24 mouse cellular contexts compared by ENCODE assay signal in genomic region chr3:95726696-95727358, GRCm38 (mm10). TPM values are rescaled to one million over a fixed set of nuclear protein-coding genes. Genes with fewer than 3 reads are reported as not detected.
DNase-seq lines count a peak whose midpoint lies in the region; ATAC-seq and TF ChIP-seq lines count a peak whose summit lies in the region.
"Had no signal": no experiment of that assay in that cellular context is flagged by ENCODE, and none has a peak within 500 bp of the region (broad histone marks: within the 10 kb centered on the region; RNA-seq: fewer than 3 reads in every experiment).

No protein-coding gene starts in this region.

- DNase-seq in lung, postnatal 0 days (ENCODE audit: low spot score), result peak; percentile 34
- DNase-seq in lung, postnatal 4 days, result no peak
- peak; percentile 21 for DNase-seq in CD4-positive helper T cell, adult 2 months (ENCODE audit: low read depth, low spot score)
- peak; percentile 56 for DNase-seq in adipocyte (ENCODE audit: low spot score)
- no peak for DNase-seq in thymus, adult 2 months
- no peak for DNase-seq in cerebellum, adult 9-11 months
- DNase-seq: adrenal gland, postnatal 25 days; cerebellum, adult 9-10 months; gastrocnemius, postnatal 25 days; heart, adult 11 months; heart, postnatal 4 days; kidney, adult 8-10 months; kidney, postnatal 4 days; lung, postnatal 36 days; midbrain, embryonic 14.5 days had no signal

- no peaks in the 10 kb centered on the region for H3K36me3 ChIP-seq in lung, postnatal 0 days (ENCODE audit: insufficient read depth, low read length)
- no peaks in the 10 kb centered on the region for H3K36me3 ChIP-seq in thymus, adult 2 months (ENCODE audit: control insufficient read depth, insufficient read depth, low read length)
- no peaks in the 10 kb centered on the region for H3K36me3 ChIP-seq in neural tube, embryonic 15.5 days
- H3K36me3 ChIP-seq: heart, embryonic 10.5 days; hindbrain, embryonic 13.5 days; limb, embryonic 13.5 days; lung, embryonic 15.5 days had no signal

- H3K4me3 ChIP-seq in lung, postnatal 0 days (ENCODE audit: low read depth, low read length), result no peak overlapping the region
- H3K4me3 ChIP-seq in thymus, adult 2 months (ENCODE audit: control insufficient read depth, insufficient read depth, low read length), result no peak overlapping the region
- no peak overlapping the region for H3K4me3 ChIP-seq in neural tube, embryonic 15.5 days (replicated peaks)
- H3K4me3 ChIP-seq: heart, embryonic 10.5 days; hindbrain, embryonic 13.5 days; limb, embryonic 13.5 days; lung, embryonic 15.5 days had no signal

- no peak overlapping the region for H3K27ac ChIP-seq in lung, postnatal 0 days (ENCODE audit: low read length)
- H3K27ac ChIP-seq in thymus, adult 2 months (ENCODE audit: control insufficient read depth, insufficient read depth, low read length), result no peak overlapping the region
- H3K27ac ChIP-seq in neural tube, embryonic 15.5 days (replicated peaks), result no peak overlapping the region
- H3K27ac ChIP-seq: heart, embryonic 10.5 days; hindbrain, embryonic 13.5 days; kidney, postnatal 0 days; limb, embryonic 13.5 days; lung, embryonic 15.5 days had no signal

- H3K4me2 ChIP-seq in lung, postnatal 0 days (replicated peaks; ENCODE audit: low read depth, low read length), result no peak overlapping the region
- H3K4me2 ChIP-seq in neural tube, embryonic 15.5 days, result no peak overlapping the region
- H3K4me2 ChIP-seq: hindbrain, embryonic 13.5 days; limb, embryonic 13.5 days; liver, embryonic 11.5 days; lung, embryonic 15.5 days had no signal

- TF ChIP-seq CTCF in lung, postnatal 0 days (IDR thresholded peaks at IDR 0.05), result no peak
- no peak for TF ChIP-seq CTCF in thymus, adult 2 months (IDR thresholded peaks at IDR 0.05; ENCODE audit: borderline replicate concordance, control insufficient read depth, extremely low read depth, insufficient read depth, low read length, poor library complexity)

- TF ChIP-seq EP300 in lung, postnatal 0 days (IDR thresholded peaks at IDR 0.05), result no peak

- WGBS in lung, postnatal 0 days, result 28% methylated on average over 7 of the region's 7 CpGs
- WGBS in thymus, adult 2 months, result 63% methylated on average over 7 of the region's 7 CpGs
- 74% methylated on average over 7 of the region's 7 CpGs for WGBS in neural tube, embryonic 15.5 days

- H3K4me1 ChIP-seq in lung, postnatal 0 days (ENCODE audit: insufficient read depth, low read depth, low read length), result no peaks in the 10 kb centered on the region
- H3K4me1 ChIP-seq in thymus, adult 2 months (replicated peaks; ENCODE audit: control insufficient read depth, insufficient read depth, low read length), result peaks cover 8% of the 10 kb centered on the region
- H3K4me1 ChIP-seq in neural tube, embryonic 15.5 days, result no peaks in the 10 kb centered on the region
- H3K4me1 ChIP-seq: hindbrain, embryonic 13.5 days; limb, embryonic 13.5 days; lung, embryonic 15.5 days had no signal

- H3K27me3 ChIP-seq in lung, postnatal 0 days (replicated peaks; ENCODE audit: insufficient read depth, low read length), result no peaks in the 10 kb centered on the region
- no peaks in the 10 kb centered on the region for H3K27me3 ChIP-seq in thymus, adult 2 months (ENCODE audit: control insufficient read depth, insufficient read depth, low read length)
- no peaks in the 10 kb centered on the region for H3K27me3 ChIP-seq in neural tube, embryonic 15.5 days (replicated peaks)
- H3K27me3 ChIP-seq: hindbrain, embryonic 13.5 days; limb, embryonic 13.5 days; lung, embryonic 15.5 days had no signal

- ATAC-seq in lung, postnatal 0 days, result peak; percentile 47
- ATAC-seq in neural tube, embryonic 15.5 days (ENCODE audit: low FRiP score), result no peak
- ATAC-seq: forebrain, embryonic 14.5 days; intestine, embryonic 16.5 days had no signal

- no peaks in the 10 kb centered on the region for H3K9me3 ChIP-seq in lung, postnatal 0 days (ENCODE audit: low read length)
- H3K9me3 ChIP-seq in neural tube, embryonic 15.5 days (replicated peaks), result no peaks in the 10 kb centered on the region
- H3K9me3 ChIP-seq: heart, embryonic 10.5 days; hindbrain, embryonic 13.5 days; limb, embryonic 13.5 days; lung, embryonic 15.5 days had no signal

- no peak for TF ChIP-seq POLR2A in thymus, adult 2 months (IDR thresholded peaks at IDR 0.05; ENCODE audit: control insufficient read depth, extremely low read depth, insufficient read depth, low read length, poor library complexity)

- H3K9ac ChIP-seq in lung, postnatal 0 days (replicated peaks; ENCODE audit: low read depth), result no peak overlapping the region
- H3K9ac ChIP-seq in neural tube, embryonic 15.5 days (replicated peaks), result no peak overlapping the region
- H3K9ac ChIP-seq: hindbrain, embryonic 13.5 days; limb, embryonic 13.5 days; lung, embryonic 15.5 days had no signal

RNA-seq across cellular contexts. Expression of gene Ecm1, which starts 12.5 kb away (rescaled TPM):
- 94.3 and 107 TPM in 2 replicates for polyA plus RNA-seq in lung, postnatal 0 days (2015; fragmentation: Nextera tagmentation; extraction: Ambion mirVana)
- polyA plus RNA-seq in thymus, adult 2 months (2012; rRNA removed), result 80.2 and 125 TPM in 2 replicates
- polyA plus RNA-seq in neural tube, embryonic 15.5 days (2015; fragmentation: Nextera tagmentation; extraction: Ambion mirVana), result 11.6 and 11.8 TPM in 2 replicates

RNA-seq across cellular contexts. Expression of gene Tars2, which starts 33.2 kb away (rescaled TPM):
- polyA plus RNA-seq in lung, postnatal 0 days (2015; fragmentation: Nextera tagmentation; extraction: Ambion mirVana), result 18.5 and 19.3 TPM in 2 replicates
- 43.3 and 44.1 TPM in 2 replicates for polyA plus RNA-seq in thymus, adult 2 months (2012; rRNA removed)
- polyA plus RNA-seq in neural tube, embryonic 15.5 days (2015; fragmentation: Nextera tagmentation; extraction: Ambion mirVana), result 49.4 and 52.7 TPM in 2 replicates

RNA-seq across cellular contexts. Expression of gene Adamtsl4, which starts 39.1 kb away (rescaled TPM):
- 11.8 and 13.2 TPM in 2 replicates for polyA plus RNA-seq in lung, postnatal 0 days (2015; fragmentation: Nextera tagmentation; extraction: Ambion mirVana)
- 3.1 and 4.1 TPM in 2 replicates for polyA plus RNA-seq in thymus, adult 2 months (2012; rRNA removed)
- 1.3 and 1.6 TPM in 2 replicates for polyA plus RNA-seq in neural tube, embryonic 15.5 days (2015; fragmentation: Nextera tagmentation; extraction: Ambion mirVana)

Comparison
In these comparisons a context has a peak if more than half of its experiments do, and no peak if none do; other contexts are left out.
1. DNase-seq: peak in lung, postnatal 0 days (single experiment), CD4-positive helper T cell, adult 2 months (single experiment) and adipocyte (single experiment); none in lung, postnatal 4 days (0 of 2), thymus, adult 2 months (single experiment) and cerebellum, adult 9-11 months (single experiment).